Mouse (Mus musculus) olfactory bulb, adult 2 months (tissue): Measurements from ENCODE around the gene Pip5k1b.

Experiments
- CTCF ChIP-seq: fragments of 200-500 bp; IDR thresholded peaks from 2 replicates; pipeline ENCODE4 v1.5.1; 2012; ENCODE audit warnings: low read depth, mild to moderate bottlenecking, low read length, moderate library complexity; ENCODE audit not compliant: insufficient read depth
- POLR2A ChIP-seq: fragments of 200-500 bp; IDR thresholded peaks from 2 replicates; pipeline ENCODE4 v1.6.1; 2012; ENCODE audit warnings: mild to moderate bottlenecking, low read depth, low read length, moderate library complexity; ENCODE audit not compliant: insufficient read depth

DNA sequence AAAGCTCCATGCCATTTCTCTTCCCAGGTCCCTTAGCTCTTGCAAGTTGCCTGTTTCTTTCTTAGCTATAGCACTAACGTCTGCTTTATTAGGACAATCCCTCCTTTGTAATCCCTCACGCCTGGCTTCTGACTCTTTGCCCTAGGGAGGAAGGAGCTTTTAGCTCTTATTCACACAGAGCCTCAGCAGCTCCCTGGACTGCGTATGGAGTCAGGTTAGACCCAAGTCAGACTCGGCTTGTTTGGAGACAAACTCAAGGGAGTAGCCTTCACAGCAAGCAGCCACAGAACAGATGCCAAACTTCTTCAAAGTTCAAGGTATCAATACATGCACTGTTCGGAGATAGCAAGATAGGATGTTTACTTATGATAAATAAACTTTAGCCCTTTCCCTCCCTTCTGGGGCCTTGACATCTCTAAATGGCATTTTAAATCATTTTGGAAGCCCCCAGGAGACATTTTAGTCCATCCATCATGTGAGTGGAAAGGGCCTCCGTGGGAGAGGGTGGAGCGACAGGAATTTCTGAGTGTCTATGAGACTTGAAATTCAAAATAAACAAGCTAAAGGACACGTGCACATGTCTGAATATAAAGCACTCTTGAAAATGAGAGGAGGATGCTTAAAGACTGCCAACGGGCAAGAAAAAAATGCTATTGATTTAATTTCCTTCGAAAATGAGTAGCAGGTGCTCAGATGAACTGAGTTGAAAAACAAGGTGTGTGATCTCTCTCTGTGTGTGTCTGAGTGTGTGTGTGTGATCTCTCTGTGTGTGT lies 231.6 kb downstream of the Pip5k1b start:
- TF ChIP-seq POLR2A: no peak
- TF ChIP-seq CTCF: no peak
